Mouse (Mus musculus): ENCODE measurements at regions not wholly inside any gene's neighbourhood (a gene's known extent, or its start where the extent isn't known, plus 50 kb on each side); places are given as distances from the start of the nearest gene placed in this dataset.

GRCm38 (mm10) chr1:35587900-35588299 is 480.3 kb upstream of the Hs6st1 start:
- DNase-seq (ENCODE audit: low spot score in 2 of 2): no peak

GRCm38 (mm10) chr1:35588939-35589338 is 479.3 kb upstream of the Hs6st1 start:
- DNase-seq (ENCODE audit: low spot score in 2 of 2): no peak

GRCm38 (mm10) chr1:35600847-35601246 is 467.4 kb upstream of the Hs6st1 start:
- DNase-seq (ENCODE audit: low spot score in 2 of 2): no peak

GRCm38 (mm10) chr1:35615131-35615530 is 453.1 kb upstream of the Hs6st1 start:
- DNase-seq (ENCODE audit: low spot score in 2 of 2): no peak

- DNase-seq (ENCODE audit: low spot score in 2 of 2): peak; percentile 74 to 80
These were observed 448.7 kb upstream of the Hs6st1 start for GRCm38 (mm10) chr1:35619476-35619875.

- no peak for DNase-seq (ENCODE audit: low spot score in 2 of 2)
These were observed 425.6 kb upstream of the Hs6st1 start for GRCm38 (mm10) chr1:35642595-35642994.

GRCm38 (mm10) chr1:35653119-35653956 is 414.9 kb upstream of the Hs6st1 start:
- peak; percentile 84 to 86 for DNase-seq (ENCODE audit: low spot score in 2 of 2)

GRCm38 (mm10) chr1:35663006-35663405 is 405.2 kb upstream of the Hs6st1 start:
- DNase-seq (ENCODE audit: low spot score in 2 of 2): peak; percentile 32 to 41

GRCm38 (mm10) chr1:35673524-35673923 is 394.7 kb upstream of the Hs6st1 start:
- no peak for DNase-seq (ENCODE audit: low spot score in 2 of 2)

GRCm38 (mm10) chr1:35673992-35674391 is 394.2 kb upstream of the Hs6st1 start:
- no peak for DNase-seq (ENCODE audit: low spot score in 2 of 2)

GRCm38 (mm10) chr1:35682511-35682949 is 385.7 kb upstream of the Hs6st1 start:
- no peak for DNase-seq (ENCODE audit: low spot score in 2 of 2)

- peak; percentile 61 to 66 for DNase-seq (ENCODE audit: low spot score in 2 of 2)
These were observed 382.5 kb upstream of the Hs6st1 start for GRCm38 (mm10) chr1:35685651-35686050.

GRCm38 (mm10) chr1:35694349-35694748 is 373.9 kb upstream of the Hs6st1 start:
- DNase-seq (ENCODE audit: low spot score in 2 of 2): no peak

- DNase-seq (ENCODE audit: low spot score in 2 of 2): no peak
These were observed 373.2 kb upstream of the Hs6st1 start for GRCm38 (mm10) chr1:35694775-35695591.

- no peak for DNase-seq (ENCODE audit: low spot score in 2 of 2)
These were observed 371.0 kb upstream of the Hs6st1 start for GRCm38 (mm10) chr1:35697218-35697617.

- DNase-seq (ENCODE audit: low spot score in 2 of 2): no peak
These were observed 370.2 kb upstream of the Hs6st1 start for GRCm38 (mm10) chr1:35697834-35698500.

GRCm38 (mm10) chr1:35702585-35702984 is 365.6 kb upstream of the Hs6st1 start:
- DNase-seq (ENCODE audit: low spot score in 2 of 2): no peak

- no peak for DNase-seq (ENCODE audit: low spot score in 2 of 2)
These were observed 361.9 kb upstream of the Hs6st1 start for GRCm38 (mm10) chr1:35706336-35706735.

- DNase-seq (ENCODE audit: low spot score in 2 of 2): no peak
These were observed 359.9 kb upstream of the Hs6st1 start for GRCm38 (mm10) chr1:35708176-35708788.

- DNase-seq (ENCODE audit: low spot score in 2 of 2): no peak
These were observed 359.0 kb upstream of the Hs6st1 start for GRCm38 (mm10) chr1:35709214-35709613.

GRCm38 (mm10) chr1:35713961-35714360 is 354.2 kb upstream of the Hs6st1 start:
- DNase-seq (ENCODE audit: low spot score in 2 of 2): no peak

- no peak for DNase-seq (ENCODE audit: low spot score in 2 of 2)
These were observed 352.3 kb upstream of the Hs6st1 start for GRCm38 (mm10) chr1:35715931-35716330.
